Mouse (Mus musculus) right cerebral cortex, postnatal 14 days (tissue): ENCODE measurements around the gene Cts8.
A peak's percentile ranks its signal among the peaks of the same experiment; 100 is the strongest.

Experiments
- DNase-seq: peaks from one replicate; pipeline ENCODE4 v3.0.0; 2022

The Cts8 gene

GRCm38 (mm10) chr13:61255258-61255657, at the start of gene Cts8:
Gene Cts8, minus strand, starts transcription at chr13:61255358.
- no peak for DNase-seq

GRCm38 (mm10) chr13:61288739-61289138, 33.6 kb upstream of the Cts8 start, which contains the start of gene Gm49398:
Gene Gm49398, minus strand, starts transcription at chr13:61288839.
- DNase-seq: no peak

- DNase-seq: peak; percentile 50
These were observed 13.8 kb downstream of the Cts8 start for GRCm38 (mm10) chr13:61241076-61241947.

GRCm38 (mm10) chr13:61203310-61203709, 51.8 kb downstream of the Cts8 start, which contains the start of gene Cts6:
Gene Cts6, minus strand, starts transcription at chr13:61203410.
- no peak for DNase-seq
